Mouse (Mus musculus) retina, embryonic 14.5 days (tissue): ENCODE measurements around the gene Gm9821.

Source experiments
- DNase-seq: peaks from one replicate; pipeline ENCODE4 v3.0.0-alpha.2; 2015; ENCODE audit warnings: low spot score

The Gm9821 gene

GRCm38 (mm10) chr2:91926949-91927348 lies 18.6 kb upstream of the Gm9821 start, which contains the start of gene Chrm4:
Gene Chrm4, plus strand, starts transcription at chr2:91927249.
- no peak for DNase-seq

GRCm38 (mm10) chr2:91927826-91928533 lies 17.5 kb upstream of the Gm9821 start:
- DNase-seq: peak; percentile 92

GRCm38 (mm10) chr2:91928534-91929350 lies 16.8 kb upstream of the Gm9821 start:
- DNase-seq: no peak

- no peak for DNase-seq
These were observed 16.0 kb upstream of the Gm9821 start for GRCm38 (mm10) chr2:91929455-91929854.

- DNase-seq: peak; percentile 96
These were observed 15.6 kb upstream of the Gm9821 start for GRCm38 (mm10) chr2:91929936-91930335.

- peak; percentile 39 for DNase-seq
These were observed 14.7 kb upstream of the Gm9821 start for GRCm38 (mm10) chr2:91930761-91931291.

- peak; percentile 81 for DNase-seq
These were observed 14.0 kb upstream of the Gm9821 start for GRCm38 (mm10) chr2:91931328-91932159.

GRCm38 (mm10) chr2:91932160-91932711 lies 13.3 kb upstream of the Gm9821 start, which contains the start of gene Mdk:
Gene Mdk, minus strand, starts transcription at chr2:91932297.
- DNase-seq: peak; percentile 61

GRCm38 (mm10) chr2:91932737-91933350 lies 12.7 kb upstream of the Gm9821 start:
- no peak for DNase-seq

GRCm38 (mm10) chr2:91933471-91933870 lies 12.0 kb upstream of the Gm9821 start:
- no peak for DNase-seq

GRCm38 (mm10) chr2:91934016-91934415 lies 11.5 kb upstream of the Gm9821 start:
- no peak for DNase-seq

GRCm38 (mm10) chr2:91934826-91935525 lies 10.5 kb upstream of the Gm9821 start:
- no peak for DNase-seq

- no peak for DNase-seq
These were observed 9.3 kb upstream of the Gm9821 start for GRCm38 (mm10) chr2:91936154-91936553.

- DNase-seq: no peak
These were observed 6.1 kb upstream of the Gm9821 start for GRCm38 (mm10) chr2:91939303-91939935.

GRCm38 (mm10) chr2:91942356-91942755 lies 3.1 kb upstream of the Gm9821 start:
- peak; percentile 44 for DNase-seq

- DNase-seq: peak; percentile 89
These were observed 1.1 kb upstream of the Gm9821 start for GRCm38 (mm10) chr2:91944170-91944950.

GRCm38 (mm10) chr2:91946836-91947235 lies 1.3 kb downstream of the Gm9821 start:
- no peak for DNase-seq

GRCm38 (mm10) chr2:91947397-91948150 lies 2.1 kb downstream of the Gm9821 start:
- DNase-seq: peak; percentile 36

GRCm38 (mm10) chr2:91948151-91948509 lies 2.6 kb downstream of the Gm9821 start:
- DNase-seq: no peak
